Mouse (Mus musculus): ENCODE results near the gene Cd47. TPM values are rescaled to one million over a fixed set of nuclear protein-coding genes. Genes with fewer than 3 reads are reported as not detected.

The Cd47 gene
- polyA plus RNA-seq, 1 experiment from 2014 or later: 98.2 TPM

DNA sequence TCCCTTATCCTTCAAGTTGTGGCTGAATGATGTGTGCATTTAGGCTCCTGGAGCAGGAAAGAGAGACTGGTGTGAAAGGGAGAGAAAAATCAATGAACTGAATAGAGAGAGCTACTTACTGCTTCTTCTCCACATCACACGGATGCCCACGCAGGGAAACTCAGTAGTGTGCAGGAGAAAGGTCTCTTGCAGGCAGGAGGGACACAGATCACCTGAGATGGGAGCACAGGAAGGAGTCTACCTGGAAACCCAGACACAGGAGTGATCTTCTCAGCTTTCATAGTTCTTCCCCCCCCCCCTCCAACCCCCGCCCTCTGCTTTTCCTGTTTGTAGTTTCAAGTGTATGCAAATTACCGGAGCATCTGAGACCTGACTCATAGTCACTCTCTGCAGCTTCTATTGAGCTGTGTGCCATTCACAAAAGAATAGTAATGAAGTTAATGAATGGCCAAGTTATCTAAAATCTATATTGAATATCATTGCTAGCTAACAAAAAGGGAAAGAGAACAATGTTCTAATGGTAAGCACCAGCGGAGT is 158.6 kb downstream of the Cd47 start:
- ATAC-seq: no peak
- WGBS: 66% methylated on average over 5 of the region's 5 CpGs
- no peak for TF ChIP-seq CTCF (IDR thresholded peaks at IDR 0.05; ENCODE audit: low read depth)

GRCm38 (mm10) chr16:49962305-49962704 is 162.0 kb downstream of the Cd47 start:
- Histone ChIP-seq H3K36me3 (ENCODE audit: control insufficient read depth, insufficient read depth) (no peaks in the 10 kb centered on the region), H3K4me2 (replicated peaks; ENCODE audit: low read depth) (no peak overlapping the region), H3K9ac (ENCODE audit: low read depth, low read length) (no peak overlapping the region), H3K9me3 (ENCODE audit: control insufficient read depth) (no peaks in the 10 kb centered on the region), H3K27ac (ENCODE audit: low read depth, low read length) (no peak overlapping the region), H3K4me1 (replicated peaks; ENCODE audit: control insufficient read depth, insufficient read depth, low read length) (peaks cover 10% of the 10 kb centered on the region; the same call in 1 of the 2 replicates), H3K27me3 (replicated peaks; ENCODE audit: control insufficient read depth, insufficient read depth, low read length) (no peaks in the 10 kb centered on the region), H3K4me3 (ENCODE audit: low read depth, low read length) (no peak overlapping the region)
- WGBS: 91% methylated on average over 3 of the region's 3 CpGs
- ATAC-seq: no peak
- no peak for TF ChIP-seq CTCF (IDR thresholded peaks at IDR 0.05; ENCODE audit: low read depth)

More for the DNA sequence above, 158.6 kb downstream of the Cd47 start:
- Histone ChIP-seq H3K4me1 (replicated peaks; ENCODE audit: control insufficient read depth, insufficient read depth, low read length) (no peaks in the 10 kb centered on the region), H3K4me3 (ENCODE audit: low read depth, low read length) (no peak overlapping the region), H3K9ac (ENCODE audit: low read depth, low read length) (no peak overlapping the region), H3K36me3 (ENCODE audit: control insufficient read depth, insufficient read depth) (no peaks in the 10 kb centered on the region), H3K27me3 (replicated peaks; ENCODE audit: control insufficient read depth, insufficient read depth, low read length) (no peaks in the 10 kb centered on the region), H3K9me3 (ENCODE audit: control insufficient read depth) (no peaks in the 10 kb centered on the region), H3K27ac (ENCODE audit: low read depth, low read length) (no peak overlapping the region), H3K4me2 (replicated peaks; ENCODE audit: low read depth) (no peak overlapping the region)

DNA sequence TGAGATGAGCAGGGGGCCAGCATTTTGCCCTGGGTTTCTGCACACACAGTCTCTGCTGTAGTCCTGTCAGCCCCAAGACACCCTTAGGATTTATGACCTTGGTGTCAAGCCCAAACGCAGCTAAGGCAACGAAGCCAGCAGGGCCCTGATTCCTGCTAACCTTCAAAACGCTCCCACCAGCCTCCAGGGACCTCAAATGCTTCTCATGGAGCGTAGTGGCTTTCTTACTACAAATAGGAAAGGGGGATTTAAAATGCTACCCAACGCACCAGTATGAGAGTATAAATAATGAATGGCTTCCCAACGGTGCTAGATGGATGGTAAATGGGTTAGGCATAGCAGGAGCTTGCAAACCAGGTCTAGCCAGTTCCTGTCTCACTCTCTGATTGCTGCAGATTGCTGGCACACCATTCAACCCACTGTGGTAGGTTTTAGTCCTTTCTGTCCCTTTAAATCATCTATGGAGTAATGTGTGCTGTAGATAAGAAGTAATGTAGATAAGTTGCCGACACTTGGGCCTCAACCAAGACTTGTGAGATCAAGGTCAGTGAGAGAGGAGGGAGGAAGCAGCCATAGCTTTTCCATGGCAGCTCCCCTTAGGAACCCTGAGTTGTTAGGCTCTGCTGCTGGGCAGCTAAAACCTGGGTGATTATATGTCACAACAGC is 164.1 kb downstream of the Cd47 start:
- H3K4me1 ChIP-seq (replicated peaks; ENCODE audit: control insufficient read depth, insufficient read depth, low read length): peaks cover 10% of the 10 kb centered on the region; the same call in 1 of the 2 replicates
- H3K4me3 ChIP-seq (ENCODE audit: low read depth, low read length): no peak overlapping the region
- no peak overlapping the region; the same call in 1 of the 2 replicates for H3K4me2 ChIP-seq (replicated peaks; ENCODE audit: low read depth)
- peak; percentile 82 for ATAC-seq
- no peak for TF ChIP-seq CTCF (IDR thresholded peaks at IDR 0.05; ENCODE audit: low read depth)
- no peaks in the 10 kb centered on the region for H3K36me3 ChIP-seq (ENCODE audit: control insufficient read depth, insufficient read depth)
- no peak overlapping the region for H3K27ac ChIP-seq (ENCODE audit: low read depth, low read length)
- no peak overlapping the region for H3K9ac ChIP-seq (ENCODE audit: low read depth, low read length)
- H3K27me3 ChIP-seq (replicated peaks; ENCODE audit: control insufficient read depth, insufficient read depth, low read length): no peaks in the 10 kb centered on the region
- WGBS: 26% methylated on average over 7 of the region's 7 CpGs
- H3K9me3 ChIP-seq (ENCODE audit: control insufficient read depth): no peaks in the 10 kb centered on the region

Other genes with a start within 250 kb of the Cd47 start
- 5.5 and 9.2 TPM in 2 replicates for gene Ift57, start 101.3 kb upstream of the Cd47 start, polyA plus RNA-seq (2015; fragmentation: Nextera tagmentation; extraction: Ambion mirVana)